Mouse (Mus musculus): ENCODE data around the gene Tmem123. TPM values are rescaled to one million over a fixed set of nuclear protein-coding genes. Genes with fewer than 3 reads are reported as not detected.

Tmem123 gene
- total RNA-seq, 2 experiments from 2014 or later: 39.4 to 43.7 TPM

DNA sequence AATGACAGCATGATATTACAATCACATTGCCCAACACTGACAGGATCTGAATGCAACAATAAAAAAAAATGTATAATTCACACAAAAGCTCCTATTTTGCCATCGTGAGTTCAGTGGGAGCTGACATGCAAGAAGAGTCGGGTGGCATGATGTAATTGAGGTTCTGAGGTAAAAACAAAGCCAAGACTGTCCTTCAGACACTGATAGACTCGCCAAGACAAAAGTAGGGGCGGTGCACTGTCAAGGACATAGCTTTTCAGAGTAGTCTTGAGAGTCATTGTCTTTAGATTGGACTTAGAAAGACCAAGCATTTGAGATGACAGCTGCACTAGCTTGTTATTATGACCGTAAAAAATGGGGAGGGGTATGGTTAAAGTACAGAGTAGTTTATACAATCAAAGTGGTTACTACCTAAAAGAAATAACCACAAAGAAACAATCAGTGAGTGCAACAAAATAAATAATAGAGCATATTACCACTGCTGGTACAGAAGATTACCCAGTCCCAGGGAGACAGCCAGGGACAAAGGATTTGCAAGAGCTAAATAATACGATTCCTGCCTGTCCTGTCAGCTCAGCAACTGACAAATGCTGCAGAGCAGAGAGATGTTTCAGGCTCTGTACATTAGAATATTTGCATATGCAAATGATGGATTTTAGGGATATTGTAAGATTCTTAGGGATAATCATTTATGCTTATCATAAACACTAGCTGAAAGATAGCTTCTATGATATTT is 32.5 kb downstream of the Tmem123 start:
- DNase-seq (ENCODE audit: low spot score): no peak
- intact Hi-C loops (cut with DNase I): no loop called here

DNA sequence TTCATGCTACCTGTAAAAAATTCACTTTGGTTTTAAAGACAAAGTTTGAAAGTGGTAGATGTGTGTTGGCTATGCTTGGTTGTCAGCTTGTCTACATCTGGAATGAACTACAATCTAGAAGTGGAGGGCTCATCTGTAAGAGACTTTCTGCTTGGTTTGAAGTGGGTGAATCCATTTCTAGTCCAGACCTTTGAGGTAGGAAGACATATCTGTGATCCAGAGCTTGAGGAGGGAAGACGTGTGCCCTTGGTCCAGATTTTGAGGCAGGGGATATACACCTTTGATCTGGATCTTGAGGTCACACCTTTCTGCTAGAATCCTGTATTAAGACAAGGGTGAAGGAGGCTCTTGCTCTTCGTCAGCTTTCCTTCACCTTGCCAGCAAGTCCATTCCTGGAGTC is 33.7 kb downstream of the Tmem123 start:
- DNase-seq (ENCODE audit: low spot score): no peak
- intact Hi-C loops (cut with DNase I): no loop called here

DNA sequence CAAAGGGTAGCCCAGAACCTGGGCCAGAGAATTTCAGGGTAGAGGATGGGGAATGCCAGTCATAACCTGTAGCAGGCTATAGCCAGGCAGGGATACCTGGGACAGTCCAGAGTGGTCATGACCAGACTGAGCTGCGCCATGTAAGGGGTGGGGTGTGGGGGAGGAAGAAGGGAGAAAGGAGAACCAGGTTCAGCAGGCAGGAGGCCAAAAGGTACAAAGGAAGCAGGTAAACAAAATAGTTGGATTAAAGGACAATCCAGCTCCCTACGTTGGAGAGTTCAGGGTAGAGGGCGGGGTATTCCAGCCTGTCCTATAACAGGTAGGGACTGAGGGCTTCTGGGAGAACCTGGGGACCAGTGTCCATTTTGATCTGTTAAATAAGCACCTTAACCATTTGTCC is 34.7 kb downstream of the Tmem123 start:
- DNase-seq (ENCODE audit: low spot score): no peak
- intact Hi-C loops (cut with DNase I): no loop called here

DNA sequence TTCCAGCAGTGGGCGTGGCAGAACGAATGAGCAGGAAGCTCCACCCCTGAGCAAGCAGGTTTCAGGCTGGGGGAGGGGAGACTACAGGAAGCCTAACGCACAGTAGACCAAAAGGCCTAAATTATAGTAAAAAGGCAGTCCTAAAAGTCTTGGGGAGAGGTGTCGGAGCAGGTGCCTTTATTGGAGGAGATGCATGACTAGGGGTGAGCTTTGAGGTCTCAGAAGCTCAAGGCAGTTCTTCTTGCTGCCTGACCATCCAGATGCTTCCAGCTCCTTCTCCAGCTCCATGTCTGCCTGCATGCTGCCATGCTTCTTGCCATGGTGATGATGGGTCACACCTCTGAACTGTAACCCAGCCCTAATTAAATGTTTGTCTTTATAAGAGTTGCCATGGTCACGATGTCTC is 41.3 kb downstream of the Tmem123 start:
- no peak for DNase-seq (ENCODE audit: low spot score)
- intact Hi-C loops (cut with DNase I): no loop called here

DNA sequence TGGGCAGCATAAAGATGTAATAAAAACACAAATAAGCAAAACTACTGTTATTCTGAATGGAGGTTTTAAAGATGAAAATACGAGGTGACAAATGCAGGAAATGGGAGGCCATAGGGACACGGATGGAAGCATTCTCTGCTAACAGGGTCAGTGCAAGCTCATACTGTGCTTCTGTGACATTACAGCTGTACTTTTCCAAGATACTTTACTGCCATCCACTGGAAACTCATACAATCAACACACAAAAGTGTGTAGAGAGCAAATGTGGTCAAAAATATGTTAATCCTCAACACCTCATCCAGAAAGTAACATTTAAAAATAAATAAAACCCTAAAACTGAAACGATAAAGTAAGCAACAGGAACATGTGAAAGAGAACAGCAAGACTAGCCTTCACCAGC is 58.9 kb downstream of the Tmem123 start:
- intact Hi-C loops (cut with DNase I): loop anchor here (10.0 kb wide), 1 partner anchor 312 kb away; the partner anchor contains the start of gene Cep126
- no peak for DNase-seq (ENCODE audit: low spot score)

DNA sequence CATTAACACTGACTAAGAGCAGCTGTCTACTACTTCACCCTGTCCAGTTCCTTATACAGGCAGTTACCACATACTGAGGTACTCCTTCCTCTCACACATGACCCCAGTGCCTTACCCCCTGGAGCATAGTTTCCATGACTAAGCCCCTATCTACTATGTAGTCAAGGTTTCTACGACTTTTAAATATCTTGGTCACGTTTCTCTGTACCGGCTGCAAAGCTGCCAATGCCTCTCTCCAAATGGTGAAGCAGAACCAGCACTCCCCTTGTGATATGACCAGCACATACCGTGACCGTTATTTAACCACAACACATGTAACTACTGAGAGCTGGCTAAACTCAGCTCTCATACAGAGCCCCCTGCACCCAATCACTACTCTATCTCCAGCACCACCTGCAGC is 61.1 kb downstream of the Tmem123 start:
- intact Hi-C loops (cut with DNase I): loop anchor here (2.0 to 10.0 kb wide), 2 partner anchors 110 to 310 kb away; partner anchors contain the start of gene Cep126
- DNase-seq (ENCODE audit: low spot score): no peak

DNA sequence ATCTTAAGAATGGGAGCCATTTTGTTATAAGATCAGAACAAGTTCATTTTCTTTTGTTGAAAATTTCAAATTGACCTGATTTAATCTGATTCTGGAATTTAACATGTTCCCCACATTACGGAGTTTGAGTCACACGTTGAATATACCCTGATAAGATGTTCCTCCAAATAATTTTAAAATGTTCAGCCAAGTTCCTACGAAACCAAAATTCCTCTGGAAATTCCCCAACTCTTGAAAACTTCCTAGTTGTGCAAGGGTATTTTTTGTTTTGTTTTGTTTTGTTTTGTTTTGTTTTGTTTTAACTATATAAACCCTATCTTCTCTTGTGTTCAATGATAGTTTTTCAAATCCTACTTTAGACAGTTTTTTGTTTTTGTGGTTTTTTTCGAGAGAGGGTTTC is 64.9 kb downstream of the Tmem123 start:
- DNase-seq (ENCODE audit: low spot score): no peak
- intact Hi-C loops (cut with DNase I): loop anchor here (10.0 kb wide), 1 partner anchor 306 kb away; the partner anchor contains the start of gene Cep126

DNA sequence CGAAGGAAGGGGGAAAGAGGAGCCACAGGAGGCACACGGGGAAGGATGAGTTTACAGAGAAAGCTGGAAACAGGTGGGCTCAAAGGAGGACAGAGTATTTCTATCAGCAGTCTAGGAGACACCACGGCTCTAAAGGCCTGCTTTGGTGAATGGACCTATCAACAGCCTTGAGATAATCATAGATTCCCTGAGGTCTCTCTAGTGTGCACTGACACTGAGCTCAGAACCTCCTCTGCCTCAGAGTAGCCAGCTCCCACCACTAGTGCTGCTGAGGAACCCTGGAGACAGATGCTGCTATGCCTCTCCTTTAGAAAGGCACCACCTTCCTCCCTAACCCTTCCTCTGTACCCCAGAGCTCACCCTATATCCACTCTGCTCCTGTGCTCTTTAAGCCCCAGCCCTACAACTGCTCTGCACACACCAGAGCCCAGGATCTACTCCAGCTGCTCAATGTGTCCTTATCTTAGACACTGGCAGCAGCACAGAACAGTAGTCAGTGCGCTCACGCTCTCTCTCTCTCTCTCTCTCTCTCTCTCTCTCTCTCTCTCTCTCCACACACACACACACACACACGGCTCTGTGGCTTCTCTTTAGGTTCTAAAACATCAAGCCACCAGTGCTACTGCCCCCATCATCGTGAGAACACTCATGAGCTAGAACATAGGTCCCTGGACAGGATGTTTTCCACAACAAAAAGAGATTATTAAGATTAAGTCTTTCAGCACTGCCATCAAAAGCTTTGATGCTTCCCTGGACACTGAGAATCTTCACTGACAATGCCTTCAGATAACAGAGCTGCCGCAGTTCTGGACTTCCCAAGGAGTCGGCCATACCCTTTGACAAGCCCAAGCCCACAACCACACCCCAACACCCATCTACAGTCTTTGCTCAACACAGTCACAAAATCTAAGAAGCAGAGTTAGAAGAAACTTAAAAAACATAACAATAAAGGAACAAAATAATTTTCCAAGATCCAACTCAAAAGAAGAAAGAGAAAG is 66.0 kb downstream of the Tmem123 start:
- DNase-seq (ENCODE audit: low spot score): no peak

DNA sequence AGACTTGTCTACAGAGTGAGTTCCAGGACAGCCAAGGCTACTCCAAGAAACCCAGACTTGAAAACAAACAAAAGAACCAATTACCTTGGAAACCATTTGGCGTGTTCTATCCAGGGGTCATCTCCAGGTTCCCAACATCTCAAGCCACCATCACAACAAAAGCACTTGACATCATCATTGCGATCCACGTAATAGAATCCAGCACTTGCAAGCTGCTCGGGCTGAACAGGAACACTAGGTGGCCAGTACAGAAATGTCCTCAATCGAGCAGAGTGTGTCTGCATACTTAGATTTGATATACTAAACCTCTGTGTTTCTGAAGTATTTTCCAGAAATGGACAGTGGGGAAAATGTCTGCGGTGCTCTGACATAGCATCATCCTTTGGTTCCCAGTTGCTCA is 69.6 kb downstream of the Tmem123 start:
- intact Hi-C loops (cut with DNase I): no loop called here
- no peak for DNase-seq (ENCODE audit: low spot score)

More for the DNA sequence above, 66.0 kb downstream of the Tmem123 start:
- intact Hi-C loops (cut with DNase I): loop anchor here (10.0 kb wide), 1 partner anchor 305 kb away; the partner anchor contains the start of gene Cep126

DNA sequence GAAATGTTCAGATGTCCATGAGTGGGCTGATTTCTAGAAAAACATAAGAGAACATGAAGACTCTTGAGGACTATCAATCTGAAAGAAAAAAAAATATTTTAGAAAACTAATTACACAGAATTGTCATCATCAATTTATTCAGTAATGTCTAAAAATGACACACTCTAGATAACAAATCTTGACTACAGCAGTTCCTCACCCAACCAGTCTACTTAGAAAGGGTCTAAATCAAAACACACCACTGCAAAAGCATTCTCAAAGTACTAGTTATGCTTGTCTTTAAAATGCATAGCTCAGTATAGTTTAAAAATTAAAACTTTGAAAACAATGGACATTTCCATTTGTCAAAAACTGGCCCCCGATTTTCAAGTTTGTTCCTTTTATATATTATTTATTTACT is 71.5 kb downstream of the Tmem123 start:
- DNase-seq (ENCODE audit: low spot score): no peak
- intact Hi-C loops (cut with DNase I): loop anchor here (5.0 kb wide), 1 partner anchor 37 kb away; the partner anchor contains the start of gene Birc3

DNA sequence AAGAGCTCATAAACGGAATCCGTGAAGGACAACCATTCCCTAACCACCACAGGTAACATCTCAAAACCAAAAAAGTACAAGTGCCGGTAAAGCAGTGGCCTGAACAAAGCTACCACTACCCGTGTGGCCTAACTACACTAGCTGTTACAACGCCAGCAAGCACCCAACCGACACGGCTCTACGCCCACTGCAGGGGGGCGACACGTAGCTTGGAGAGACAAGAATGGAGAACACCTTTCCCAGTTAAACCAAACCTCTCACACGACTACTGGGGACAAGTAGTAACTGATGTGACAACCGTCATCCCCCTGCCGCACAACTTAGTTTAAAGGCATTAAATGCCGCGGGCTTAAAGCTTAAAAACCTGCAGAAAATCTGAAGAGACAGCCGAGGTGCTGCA is 72.5 kb downstream of the Tmem123 start:
- intact Hi-C loops (cut with DNase I): loop anchor here (5.0 kb wide), 1 partner anchor 36 kb away; the partner anchor contains the start of gene Birc3
- DNase-seq (ENCODE audit: low spot score): no peak

DNA sequence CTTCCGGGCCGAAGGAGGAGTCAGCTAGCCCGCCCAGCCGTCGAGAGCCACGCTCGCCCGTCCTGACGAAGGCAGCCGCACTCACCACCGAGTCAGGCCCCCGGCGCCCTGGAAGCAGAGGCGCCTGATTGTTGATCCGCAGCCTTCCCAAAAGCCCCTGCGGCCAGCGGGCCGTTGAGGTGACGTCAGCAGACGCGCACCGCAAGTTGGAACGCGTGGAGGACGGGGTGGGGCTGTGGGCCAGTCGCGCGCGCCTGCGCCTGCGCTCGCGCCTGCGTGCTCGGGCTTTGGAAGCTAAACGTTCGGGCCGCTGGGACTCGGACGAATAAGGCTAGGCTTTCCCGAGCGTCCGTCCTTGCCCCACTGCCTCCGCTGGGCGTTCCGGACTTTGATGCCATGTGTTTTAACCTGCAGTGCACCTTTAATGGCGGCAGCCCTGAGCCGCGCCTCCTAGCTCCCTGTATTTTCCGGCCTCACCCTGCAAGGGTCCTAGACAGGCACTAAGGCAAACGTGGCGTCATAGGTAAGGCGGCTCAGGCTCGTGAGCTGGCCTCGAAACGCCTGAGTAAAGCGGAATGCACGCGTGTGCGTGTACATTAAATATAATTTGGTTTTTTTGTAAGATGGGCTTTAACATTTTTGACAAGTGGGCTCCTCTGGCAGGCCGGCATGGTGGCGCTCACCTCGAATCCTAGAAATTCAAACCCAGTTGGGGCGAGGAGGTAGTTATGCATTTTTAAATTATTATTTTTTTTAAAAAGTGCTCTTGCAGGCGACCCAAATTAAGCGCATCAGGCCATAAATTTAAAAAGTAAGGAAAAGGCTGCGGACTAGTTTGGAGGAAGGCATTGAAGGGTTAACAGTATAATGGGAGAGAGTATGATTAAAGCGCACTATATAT is 73.3 kb downstream of the Tmem123 start, which contains the start of gene Birc2:
Gene Birc2 (minus strand): TSS at position 160 of the 901 bp plus-strand sequence.
- DNase-seq (ENCODE audit: low spot score): peak; percentile 92

DNA sequence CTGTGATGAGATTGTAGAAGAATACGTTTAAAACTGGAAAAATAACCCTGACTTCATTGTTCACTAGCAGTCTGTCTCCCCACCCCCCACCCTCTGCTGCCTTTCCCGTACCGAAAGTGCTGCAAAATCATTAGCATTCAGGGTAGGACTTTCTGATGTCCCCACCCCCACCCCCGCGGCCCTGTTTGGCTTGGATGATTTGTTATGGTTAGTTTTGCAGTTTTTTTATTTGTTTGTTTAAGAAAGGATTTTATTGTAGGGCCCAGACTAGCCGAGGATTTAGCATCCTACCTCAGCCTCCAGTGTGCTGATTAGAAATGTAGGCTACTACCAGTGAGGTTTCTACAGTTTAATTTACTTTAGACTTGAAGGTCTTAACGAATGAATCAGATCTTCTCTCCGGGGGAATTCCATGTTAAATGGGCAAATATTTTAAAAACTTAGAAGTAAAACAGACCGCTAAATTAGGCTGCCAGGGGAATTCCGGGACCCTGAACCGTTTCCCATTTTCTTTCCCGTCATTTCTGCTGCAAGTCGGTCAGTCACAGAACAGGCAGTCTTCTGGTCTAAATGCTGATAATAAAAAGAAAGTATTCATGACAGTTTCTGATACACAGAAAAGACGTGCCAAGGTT is 74.1 kb downstream of the Tmem123 start:
- intact Hi-C loops (cut with DNase I): loop anchor here (1.0 to 5.0 kb wide), 2 partner anchors 34 to 74 kb away; partner anchors contain the start of genes Birc3 and Tmem123
- no peak for DNase-seq (ENCODE audit: low spot score)

More for the DNA sequence above, 73.3 kb downstream of the Tmem123 start, which contains the start of gene Birc2:
- intact Hi-C loops (cut with DNase I): loop anchor here (1.0 to 5.0 kb wide), 2 partner anchors 35 to 73 kb away; partner anchors contain the start of genes Birc3 and Tmem123

DNA sequence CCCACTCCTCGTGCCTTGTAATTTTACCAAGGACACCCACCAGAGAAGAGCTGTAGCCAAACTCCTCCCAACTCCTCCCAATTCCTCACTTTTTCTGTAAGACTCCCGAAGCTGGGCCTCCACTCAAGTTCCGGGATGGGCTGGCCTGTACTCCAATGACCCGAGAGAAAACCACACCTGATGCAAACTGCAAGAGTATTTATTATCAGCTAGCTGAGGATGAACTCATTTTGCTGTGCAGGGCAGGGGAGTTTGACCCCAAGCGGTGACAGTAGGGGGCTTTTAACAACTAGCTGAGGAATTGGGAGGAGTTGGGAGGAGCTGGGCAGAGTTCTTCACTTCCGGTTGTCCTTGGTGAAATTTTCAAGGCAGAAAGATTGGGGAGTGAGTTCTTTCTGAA is 77.4 kb downstream of the Tmem123 start:
- intact Hi-C loops (cut with DNase I): no loop called here
- no peak for DNase-seq (ENCODE audit: low spot score)

Small RNA genes lying within 50 kb of the gene (microRNA-seq; reads per million reads assigned to microRNA genes)
- gene Mir5618: not detected

Other genes with a start within 250 kb of the Tmem123 start
- not detected for gene Mmp8, start 205.6 kb upstream of the Tmem123 start, total RNA-seq (2021)
- gene Mmp27, start 192.6 kb upstream of the Tmem123 start, total RNA-seq (2021): not detected
- gene Mmp20, start 135.8 kb upstream of the Tmem123 start, total RNA-seq (2021): not detected
- not detected for gene Mmp7, start 72.0 kb upstream of the Tmem123 start, total RNA-seq (2021)
- gene Birc2, start 73.0 kb downstream of the Tmem123 start, total RNA-seq (2021): 10 to 100 TPM; 23.6 to 24.8 TPM
- 1 to 10 TPM; 8.1 to 9.0 TPM for gene Birc3, start 109.1 kb downstream of the Tmem123 start, total RNA-seq (2021)
- 10 to 100 TPM; 61.1 to 62.8 TPM for gene Yap1, start 240.6 kb downstream of the Tmem123 start, total RNA-seq (2021)

Data from heart, postnatal 25 days (tissue).